In genomic region chr16:22504851-22505250, GRCm38 (mm10) we compare ENCODE assay signal across 8 mouse cellular contexts.
DNase-seq lines count a peak whose midpoint lies in the region; ATAC-seq and TF ChIP-seq lines count a peak whose summit lies in the region.

No protein-coding gene starts in this region.

- peak; percentile 39 to 46 for DNase-seq in left cerebral cortex, adult 2 months (ENCODE audit: extremely low spot score in 1 of 2, low spot score in 2 of 2)
- no peak for DNase-seq in left cerebral cortex, adult 11 months (ENCODE audit: low spot score)
- peak; percentile 29 for DNase-seq in cerebellum, adult 8-10 months
- peak; percentile 21 to 56 for DNase-seq in heart, adult 9 months (ENCODE audit: low spot score in 2 of 2)
- peak; percentile 46 to 69 for DNase-seq in kidney, postnatal 25 days
- peak; percentile 68 for DNase-seq in retina, postnatal 1 day
- DNase-seq in adipocyte (ENCODE audit: low spot score), result no peak

- no peak overlapping the region for H3K4me3 ChIP-seq in left cerebral cortex, adult 2 months

- intact Hi-C loops in left cerebral cortex, adult 2 months (cut with DNase I), result no loop called here

- no peak for TF ChIP-seq CTCF in left cerebral cortex, adult 2 months (IDR thresholded peaks at IDR 0.05)

- peak overlapping the region; percentile 75 for H3K27ac ChIP-seq in left cerebral cortex, adult 2 months

- no peak for ATAC-seq in megakaryocyte, adult 5-6 weeks (ENCODE audit: poor library complexity, severe bottlenecking)

Comparison
In these comparisons a context has a peak if more than half of its experiments do, and no peak if none do; other contexts are left out.
1. DNase-seq: peak in left cerebral cortex, adult 2 months (2 of 2), cerebellum, adult 8-10 months (single experiment), heart, adult 9 months (2 of 2), kidney, postnatal 25 days (2 of 2) and retina, postnatal 1 day (single experiment); none in left cerebral cortex, adult 11 months (single experiment) and adipocyte (single experiment).